Mouse (Mus musculus) stomach, adult 2 months (tissue): ENCODE measurements around the gene Snx19. TPM values are rescaled to one million over a fixed set of nuclear protein-coding genes. Genes with fewer than 3 reads are reported as not detected.

Experiments
- polyA plus RNA-seq: library from polyadenylated mRNA; depleted of rRNA; stranded (reverse); fragments of >200 nt; gene quantifications from 2 replicates; pipeline ENCODE4 v1.2.3, GENCODE M21; 2012; rRNA removed

Gene Snx19
- 1.9 and 3.9 TPM in 2 replicates for polyA plus RNA-seq

DNA sequence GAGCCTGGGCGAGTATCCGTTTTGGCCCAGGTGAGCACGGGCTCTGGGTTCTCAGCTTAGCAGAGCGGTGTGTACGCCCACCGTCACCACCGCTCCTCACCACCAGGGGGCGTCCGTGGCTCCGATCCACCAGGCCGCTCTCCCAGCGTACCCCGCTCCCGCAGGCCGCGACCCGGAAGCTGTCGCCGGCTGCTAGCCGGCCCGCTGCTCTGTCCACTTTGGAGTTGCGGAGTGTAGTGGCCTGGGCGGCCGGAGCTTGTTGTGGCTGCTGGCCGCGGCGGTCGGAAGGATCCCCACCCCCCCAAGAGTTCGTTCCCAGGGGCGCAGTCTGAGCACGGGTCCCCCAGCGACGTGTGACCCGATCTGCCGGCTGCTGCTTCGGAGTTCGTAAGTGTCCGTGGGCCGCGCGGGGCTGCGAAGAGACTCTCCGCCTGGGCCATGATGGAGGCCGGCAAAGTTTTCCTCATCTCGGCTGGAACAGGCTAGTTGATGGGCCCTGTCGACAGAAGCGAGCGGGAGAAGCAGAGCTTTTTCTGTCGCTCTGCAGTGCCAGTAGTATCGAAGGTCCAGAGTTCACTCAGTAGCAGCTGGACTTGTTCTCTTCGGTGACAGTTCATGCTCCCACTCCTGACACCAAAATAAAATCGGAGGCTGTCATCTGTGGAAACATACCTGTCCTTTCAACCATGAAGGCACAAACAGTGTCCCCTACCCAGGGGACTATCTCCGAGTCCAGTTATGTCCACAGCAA lies at the start of gene Snx19:
Gene Snx19 (plus strand): TSS at position 227 of the 751 bp plus-strand sequence.

